Mouse (Mus musculus) olfactory bulb, adult 2 months (tissue): ENCODE measurements at regions not wholly inside any gene's neighbourhood (a gene's known extent, or its start where the extent isn't known, plus 50 kb on each side); places are given as distances from the start of the nearest gene placed in this dataset.
"Not testable (repeated sequence)": the region's sequence is repeated elsewhere in the genome, so short reads cannot be mapped to it uniquely, and the experiment has no call there.

Experiments
- CTCF ChIP-seq: fragments of 200-500 bp; IDR thresholded peaks from 2 replicates; pipeline ENCODE4 v1.5.1; 2012; ENCODE audit warnings: low read depth, mild to moderate bottlenecking, low read length, moderate library complexity; ENCODE audit not compliant: insufficient read depth
- POLR2A ChIP-seq: fragments of 200-500 bp; IDR thresholded peaks from 2 replicates; pipeline ENCODE4 v1.6.1; 2012; ENCODE audit warnings: mild to moderate bottlenecking, low read depth, low read length, moderate library complexity; ENCODE audit not compliant: insufficient read depth

GRCm38 (mm10) chrX:154670529-154670928 lies 91.4 kb upstream of the Samt2 start:
- TF ChIP-seq CTCF, POLR2A: not testable (repeated sequence)
